Mouse (Mus musculus) kidney, postnatal 0 days (tissue): ENCODE measurements around the gene Slit3. TPM values are rescaled to one million over a fixed set of nuclear protein-coding genes. Genes with fewer than 3 reads are reported as not detected.
A peak's percentile ranks its signal among the peaks of the same experiment; 100 is the strongest.

ENCODE experiments used
- ATAC-seq: fragments of 200-750 bp; cut with Nextera tagmentation; replicated peaks from 2 replicates; pipeline ENCODE4 v1.8.0; 2017; ENCODE audit warnings: low read depth, moderate number of reproducible peaks, moderate TSS enrichment, moderate library complexity; ENCODE audit not compliant: low FRiP score
- DNase-seq: peaks from one replicate; pipeline ENCODE4 v3.0.0-alpha.2; 2016; ENCODE audit warnings: low spot score
- H3K27ac ChIP-seq: fragments of 300-500 bp; sonication (generic); 2 replicates; pipeline ENCODE4 v1.5.1; 2014; ENCODE audit warnings: mild to moderate bottlenecking
- H3K27me3 ChIP-seq: fragments of 300-500 bp; sonication (generic); 2 replicates; pipeline ENCODE4 v1.6.1; 2014; ENCODE audit warnings: low read length, mixed read lengths; ENCODE audit not compliant: insufficient read depth
- H3K36me3 ChIP-seq: fragments of 300-500 bp; sonication (generic); 2 replicates; pipeline ENCODE4 v1.6.1; 2014; ENCODE audit warnings: low read length, mixed read lengths; ENCODE audit not compliant: insufficient read depth
- H3K4me1 ChIP-seq: fragments of 300-500 bp; sonication (generic); replicated peaks from 2 replicates; pipeline ENCODE4 v1.6.1; 2014; ENCODE audit warnings: antibody characterized with exemption, low read length, mixed read lengths; ENCODE audit not compliant: insufficient read depth
- H3K4me2 ChIP-seq: fragments of 300-500 bp; sonication (generic); 2 replicates; pipeline ENCODE4 v1.6.1; 2014; ENCODE audit warnings: mild to moderate bottlenecking, low read length, moderate library complexity, mixed read lengths
- H3K4me3 ChIP-seq: fragments of 300-500 bp; sonication (generic); replicated peaks from 2 replicates; pipeline ENCODE4 v1.5.1; 2014; ENCODE audit warnings: low read depth, low read length
- H3K9ac ChIP-seq: fragments of 300-500 bp; sonication (generic); 2 replicates; pipeline ENCODE4 v1.6.1; 2014; ENCODE audit warnings: low read depth, low read length
- H3K9me3 ChIP-seq: fragments of 300-500 bp; sonication (generic); replicated peaks from 2 replicates; pipeline ENCODE4 v1.6.1; 2016; ENCODE audit warnings: low read length, inconsistent platforms, mixed read lengths
- CTCF ChIP-seq: IDR thresholded peaks from 2 replicates; pipeline ENCODE4 v1.5.1; 2016; ENCODE audit warnings: antibody characterized with exemption, low read depth, mild to moderate bottlenecking, moderate library complexity
- WGBS: fragments of 180-500 bp; shearing (Covaris S2); extraction: QIAGEN DNeasy Blood & Tissue Kit; methylation state at CpG from one replicate; pipeline ENCODE4 v1.1.7; 2014; 5-methylcytosine and 5-hydroxymethylcytosine counted together
- polyA plus RNA-seq: library from polyadenylated mRNA; unstranded; fragments of >200 nt; fragmentation: Nextera tagmentation; extraction: Ambion mirVana; gene quantifications from 2 replicates; pipeline ENCODE4 v1.2.1, GENCODE M21; 2015

Slit3 gene
- polyA plus RNA-seq, 1 experiment from 2014 or later: 6.6 TPM

GRCm38 (mm10) chr11:35726341-35726846 lies 605.4 kb downstream of the Slit3 start:
- H3K4me1 ChIP-seq: no peaks in the 10 kb centered on the region
- TF ChIP-seq CTCF: no peak
- 76% methylated on average over 8 of the region's 8 CpGs for WGBS
- ATAC-seq (no peak), DNase-seq (no peak)
- H3K9ac ChIP-seq: no peak overlapping the region
- no peak overlapping the region for H3K4me3 ChIP-seq
- no peaks in the 10 kb centered on the region for H3K9me3 ChIP-seq
- H3K27me3 ChIP-seq: no peaks in the 10 kb centered on the region
- H3K36me3 ChIP-seq: no peaks in the 10 kb centered on the region
- H3K4me2 ChIP-seq: no peak overlapping the region
- H3K27ac ChIP-seq: no peak overlapping the region

DNA sequence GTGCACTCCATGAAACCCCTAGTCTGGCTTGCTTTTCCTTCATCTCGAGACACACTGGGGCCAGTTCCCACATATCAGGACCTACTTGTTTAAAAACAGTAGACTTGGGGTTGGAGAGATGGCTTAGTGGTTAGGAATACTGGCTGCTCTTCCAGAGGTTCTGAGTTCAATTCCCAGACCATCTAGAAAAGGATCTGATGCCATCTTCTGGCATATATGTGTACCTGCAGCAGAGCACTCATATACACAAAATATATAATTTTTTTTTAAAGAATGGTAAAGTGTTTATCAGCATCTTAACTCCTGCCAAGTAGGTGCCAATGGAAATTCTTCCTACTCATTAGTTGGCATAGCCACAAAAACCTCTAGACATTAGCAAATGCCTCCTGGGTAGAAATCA lies 607.2 kb downstream of the Slit3 start:
- ATAC-seq: no peak

DNA sequence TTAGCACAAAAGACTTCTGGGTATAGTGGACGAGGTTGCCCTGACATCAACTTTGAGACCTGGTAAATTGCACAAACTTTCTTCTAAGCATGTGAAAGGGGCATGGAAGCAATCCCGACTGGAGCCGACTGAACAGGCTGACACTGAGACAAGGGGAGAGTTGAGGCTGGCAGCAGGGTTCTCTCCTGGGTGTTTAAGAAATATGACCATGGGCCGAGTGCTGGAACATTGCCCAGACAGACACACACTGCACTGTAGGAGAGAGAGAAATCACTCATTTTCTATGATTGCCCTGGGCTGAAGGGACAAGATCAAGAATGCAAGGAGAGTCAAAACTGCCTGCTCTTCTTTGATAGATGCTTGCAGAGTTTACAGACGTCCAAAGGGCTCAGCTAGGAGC lies 608.2 kb downstream of the Slit3 start:
- no peak overlapping the region for H3K4me3 ChIP-seq
- no peak for TF ChIP-seq CTCF
- H3K27ac ChIP-seq: no peak overlapping the region
- H3K9me3 ChIP-seq: no peaks in the 10 kb centered on the region
- 35% methylated on average over 5 of the region's 5 CpGs for WGBS
- no peaks in the 10 kb centered on the region for H3K4me1 ChIP-seq
- H3K27me3 ChIP-seq: no peaks in the 10 kb centered on the region
- DNase-seq (no peak), ATAC-seq (no peak)
- no peak overlapping the region for H3K4me2 ChIP-seq
- no peak overlapping the region for H3K9ac ChIP-seq
- no peaks in the 10 kb centered on the region for H3K36me3 ChIP-seq

More for the DNA sequence above, 607.2 kb downstream of the Slit3 start:
- H3K27me3 ChIP-seq: no peaks in the 10 kb centered on the region
- H3K9ac ChIP-seq: no peak overlapping the region
- no peak overlapping the region for H3K4me2 ChIP-seq
- H3K4me3 ChIP-seq: no peak overlapping the region
- no peaks in the 10 kb centered on the region for H3K9me3 ChIP-seq
- DNase-seq: no peak
- no peaks in the 10 kb centered on the region for H3K36me3 ChIP-seq
- no peak overlapping the region for H3K27ac ChIP-seq
- peak; percentile 16; the same call in 1 of the 2 replicates for TF ChIP-seq CTCF
- 88% methylated on average over 1 of the region's 1 CpGs for WGBS
- H3K4me1 ChIP-seq: no peaks in the 10 kb centered on the region

DNA sequence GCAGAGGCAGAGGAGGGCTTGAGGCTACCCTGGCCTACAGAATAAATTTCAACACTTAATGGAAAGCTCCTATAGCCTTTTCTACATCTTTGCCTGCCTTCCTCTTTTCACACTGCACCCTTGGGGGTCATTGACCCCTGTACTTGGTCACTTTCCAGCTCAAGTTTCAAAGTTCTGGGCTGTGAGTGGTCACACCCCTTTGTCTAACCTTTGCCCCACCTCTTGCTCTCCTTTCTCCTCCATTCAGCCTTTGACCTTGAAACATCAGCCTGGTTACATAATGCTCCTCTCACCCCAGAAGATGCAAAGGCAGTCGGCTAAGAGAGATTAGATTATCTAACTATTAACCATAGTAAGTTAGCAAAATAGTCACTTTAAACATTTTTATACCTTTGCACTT lies 611.3 kb downstream of the Slit3 start:
- H3K27me3 ChIP-seq: no peaks in the 10 kb centered on the region
- H3K9me3 ChIP-seq: no peaks in the 10 kb centered on the region
- DNase-seq: no peak
- no peak for TF ChIP-seq CTCF
- H3K36me3 ChIP-seq: no peaks in the 10 kb centered on the region
- H3K4me1 ChIP-seq: no peaks in the 10 kb centered on the region
- 47% methylated on average over 1 of the region's 1 CpGs for WGBS
- no peak overlapping the region for H3K4me3 ChIP-seq
- no peak overlapping the region for H3K4me2 ChIP-seq
- H3K27ac ChIP-seq: no peak overlapping the region
- ATAC-seq: no peak
- no peak overlapping the region for H3K9ac ChIP-seq

DNA sequence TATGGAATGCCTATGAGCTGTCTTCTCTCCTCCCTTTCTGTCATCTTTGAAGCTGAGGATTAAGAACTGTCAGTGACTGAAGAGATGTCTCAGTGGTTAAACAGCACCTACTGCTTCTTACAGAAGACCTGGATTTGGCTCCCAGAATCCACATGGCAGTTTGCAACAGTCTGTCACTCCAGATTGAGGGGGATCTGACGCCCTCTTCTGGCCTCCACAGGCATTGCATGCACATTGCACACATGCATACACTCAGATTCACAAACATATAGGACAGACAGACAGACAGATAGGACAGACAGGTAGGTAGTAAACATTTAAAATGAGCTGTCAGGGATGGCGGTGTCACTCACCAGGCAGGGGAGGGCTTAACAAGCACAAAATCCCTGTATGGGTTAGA lies 615.8 kb downstream of the Slit3 start:
- no peak overlapping the region for H3K4me3 ChIP-seq
- no peaks in the 10 kb centered on the region for H3K27me3 ChIP-seq
- no peaks in the 10 kb centered on the region for H3K4me1 ChIP-seq
- WGBS: 71% methylated on average over 2 of the region's 2 CpGs
- H3K27ac ChIP-seq: no peak overlapping the region
- no peak overlapping the region for H3K4me2 ChIP-seq
- H3K9me3 ChIP-seq: no peaks in the 10 kb centered on the region
- DNase-seq (no peak), ATAC-seq (no peak)
- no peaks in the 10 kb centered on the region for H3K36me3 ChIP-seq
- TF ChIP-seq CTCF: peak; percentile 36; the same call in 1 of the 2 replicates
- no peak overlapping the region for H3K9ac ChIP-seq

DNA sequence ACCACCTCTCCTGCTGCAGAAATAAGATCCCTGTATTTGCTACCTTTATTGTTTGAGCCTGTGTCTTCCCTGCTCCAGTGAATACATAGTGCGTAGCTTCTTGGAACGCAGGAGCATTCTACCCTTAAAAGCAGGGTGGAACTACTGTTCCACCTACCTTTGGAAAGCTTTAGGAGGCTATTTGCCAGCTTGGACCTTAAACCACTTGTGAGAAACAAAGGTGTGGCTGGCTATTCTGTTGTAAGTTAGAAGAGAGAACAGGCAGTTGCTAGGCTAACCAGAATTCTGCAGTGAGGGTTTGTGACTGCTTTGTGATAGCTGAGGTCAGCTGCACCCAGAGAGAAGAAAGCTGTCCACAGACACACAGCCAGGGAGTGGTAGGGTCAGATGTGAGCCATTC lies 616.2 kb downstream of the Slit3 start:
- Histone ChIP-seq H3K36me3 (no peaks in the 10 kb centered on the region), H3K27me3 (no peaks in the 10 kb centered on the region), H3K4me3 (no peak overlapping the region), H3K9ac (no peak overlapping the region), H3K4me2 (no peak overlapping the region), H3K27ac (no peak overlapping the region), H3K4me1 (no peaks in the 10 kb centered on the region), H3K9me3 (no peaks in the 10 kb centered on the region)
- ATAC-seq (no peak), DNase-seq (no peak)
- TF ChIP-seq CTCF: no peak
- WGBS: 100% methylated on average over 2 of the region's 2 CpGs

DNA sequence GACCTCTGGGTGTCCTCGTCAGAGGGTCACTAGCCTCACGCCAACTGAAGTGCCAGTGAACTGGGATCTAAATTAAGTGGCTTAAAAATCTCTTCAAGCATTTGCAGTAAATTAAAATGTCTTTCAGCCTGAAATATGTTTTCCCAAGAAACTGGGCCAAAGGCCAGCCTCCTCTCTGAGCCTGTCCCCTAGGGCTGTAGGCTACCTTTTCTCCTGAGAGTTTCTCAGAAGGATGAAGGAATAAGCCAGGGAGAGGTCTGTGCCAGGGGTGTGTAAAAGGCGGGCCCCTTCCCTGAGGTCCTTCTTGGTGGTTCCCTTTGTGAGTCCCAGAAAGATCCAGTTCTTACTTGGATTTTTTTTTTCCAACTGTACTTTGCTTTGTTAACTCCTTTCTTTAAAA lies 617.1 kb downstream of the Slit3 start:
- no peaks in the 10 kb centered on the region for H3K4me1 ChIP-seq
- no peak overlapping the region for H3K27ac ChIP-seq
- ATAC-seq (no peak), DNase-seq (no peak)
- H3K4me3 ChIP-seq: no peak overlapping the region
- H3K4me2 ChIP-seq: no peak overlapping the region
- 61% methylated on average over 3 of the region's 3 CpGs for WGBS
- no peaks in the 10 kb centered on the region for H3K9me3 ChIP-seq
- H3K27me3 ChIP-seq: no peaks in the 10 kb centered on the region
- no peak overlapping the region for H3K9ac ChIP-seq
- H3K36me3 ChIP-seq: no peaks in the 10 kb centered on the region
- TF ChIP-seq CTCF: no peak
